Mouse (Mus musculus) erythroblast, embryonic 14.5 days (primary cell): ENCODE measurements around the gene Olig2.

ENCODE experiments used
- GATA1 ChIP-seq: IDR thresholded peaks from 2 replicates; pipeline ENCODE4 v1.6.1; 2012; ENCODE audit warnings: low read length, inconsistent platforms, mixed read lengths
- TAL1 ChIP-seq: IDR thresholded peaks from 3 replicates; pipeline ENCODE4 v1.6.1; 2012; ENCODE audit warnings: low read length, inconsistent platforms, mixed read lengths

GRCm38 (mm10) chr16:91229072-91229348 lies 3.8 kb downstream of the Olig2 start:
- TF ChIP-seq TAL1 (no peak), GATA1 (no peak)
